Mouse (Mus musculus) G1E-ER4 (cell line): ENCODE results near the gene Gadd45b. TPM values are rescaled to one million over a fixed set of nuclear protein-coding genes. Genes with fewer than 3 reads are reported as not detected.

Source experiments
- GATA1 ChIP-seq: IDR thresholded peaks from one replicate; pipeline ENCODE4 v1.8.0; 2012; ENCODE audit warnings: low read length, inconsistent platforms
- polyA plus RNA-seq: library from polyadenylated mRNA; stranded (reverse); fragments of >175 nt; gene quantifications from 2 replicates; pipeline ENCODE4 v1.2.3, GENCODE M21; 2012

Gadd45b gene
- polyA plus RNA-seq, 1 experiment: 1.3 TPM

GRCm38 (mm10) chr10:80902273-80902940, 27.5 kb upstream of the Gadd45b start:
- no peak for TF ChIP-seq GATA1

- TF ChIP-seq GATA1: no peak
These were observed 26.6 kb upstream of the Gadd45b start for GRCm38 (mm10) chr10:80903282-80903681.

GRCm38 (mm10) chr10:80904004-80904693, 25.7 kb upstream of the Gadd45b start:
- no peak for TF ChIP-seq GATA1

GRCm38 (mm10) chr10:80904709-80905108, 25.2 kb upstream of the Gadd45b start:
- no peak for TF ChIP-seq GATA1

GRCm38 (mm10) chr10:80909375-80910162, 20.3 kb upstream of the Gadd45b start:
- no peak for TF ChIP-seq GATA1

- TF ChIP-seq GATA1: no peak
These were observed 18.5 kb upstream of the Gadd45b start for GRCm38 (mm10) chr10:80911354-80911753.

- TF ChIP-seq GATA1: no peak
These were observed 18.0 kb upstream of the Gadd45b start for GRCm38 (mm10) chr10:80911891-80912290.

GRCm38 (mm10) chr10:80913364-80914011, 16.4 kb upstream of the Gadd45b start:
- TF ChIP-seq GATA1: no peak

GRCm38 (mm10) chr10:80914253-80914656, 15.6 kb upstream of the Gadd45b start:
- no peak for TF ChIP-seq GATA1

GRCm38 (mm10) chr10:80915260-80915659, 14.6 kb upstream of the Gadd45b start:
- peak; percentile 14 for TF ChIP-seq GATA1

- no peak for TF ChIP-seq GATA1
These were observed 14.1 kb upstream of the Gadd45b start for GRCm38 (mm10) chr10:80915736-80916135.

- TF ChIP-seq GATA1: no peak
These were observed 12.5 kb upstream of the Gadd45b start for GRCm38 (mm10) chr10:80917336-80917778.

GRCm38 (mm10) chr10:80917779-80918434, 12.0 kb upstream of the Gadd45b start, which contains the start of gene Lmnb2:
Lmnb2 (minus strand) TSS chr10:80918245.
- TF ChIP-seq GATA1: no peak

GRCm38 (mm10) chr10:80921923-80922322, 8.0 kb upstream of the Gadd45b start:
- TF ChIP-seq GATA1: no peak

GRCm38 (mm10) chr10:80925472-80925871, 4.4 kb upstream of the Gadd45b start:
- TF ChIP-seq GATA1: no peak
